Mouse (Mus musculus): ENCODE measurements at regions not wholly inside any gene's neighbourhood (a gene's known extent, or its start where the extent isn't known, plus 50 kb on each side); places are given as distances from the start of the nearest gene placed in this dataset.
"Not testable (repeated sequence)": the region's sequence is repeated elsewhere in the genome, so short reads cannot be mapped to it uniquely, and the experiment has no call there.

GRCm38 (mm10) chr13:52202372-52202771 lies 328.7 kb downstream of the Diras2 start:
- no peak for DNase-seq

GRCm38 (mm10) chr13:52205951-52206350 lies 325.1 kb downstream of the Diras2 start:
- no peak for DNase-seq

- DNase-seq: no peak
These were observed 314.7 kb downstream of the Diras2 start for GRCm38 (mm10) chr13:52216343-52216742.

- no peak for DNase-seq
These were observed 314.0 kb downstream of the Diras2 start for GRCm38 (mm10) chr13:52217066-52217465.

- DNase-seq: no peak
These were observed 313.3 kb downstream of the Diras2 start for GRCm38 (mm10) chr13:52217741-52218140.

- DNase-seq: no peak
These were observed 308.6 kb downstream of the Diras2 start for GRCm38 (mm10) chr13:52222315-52223097.

- DNase-seq: peak; percentile 52
These were observed 307.7 kb downstream of the Diras2 start for GRCm38 (mm10) chr13:52223098-52223962.

GRCm38 (mm10) chr13:52233971-52234370 lies 297.1 kb downstream of the Diras2 start:
- no peak for DNase-seq

GRCm38 (mm10) chr13:52236105-52236504 lies 295.0 kb downstream of the Diras2 start:
- no peak for DNase-seq

GRCm38 (mm10) chr13:52239563-52239962 lies 291.5 kb downstream of the Diras2 start:
- no peak for DNase-seq

- no peak for DNase-seq
These were observed 289.3 kb downstream of the Diras2 start for GRCm38 (mm10) chr13:52241761-52242160.

GRCm38 (mm10) chr13:52249492-52249891 lies 281.6 kb downstream of the Diras2 start:
- no peak for DNase-seq

- no peak for DNase-seq
These were observed 280.7 kb downstream of the Diras2 start for GRCm38 (mm10) chr13:52250371-52250770.

- DNase-seq: no peak
These were observed 278.8 kb downstream of the Diras2 start for GRCm38 (mm10) chr13:52252303-52252702.

GRCm38 (mm10) chr13:52252726-52253125 lies 278.4 kb downstream of the Diras2 start:
- not testable (repeated sequence) for DNase-seq

- no peak for DNase-seq
These were observed 277.9 kb downstream of the Diras2 start for GRCm38 (mm10) chr13:52253138-52253537.

GRCm38 (mm10) chr13:52254185-52254584 lies 276.9 kb downstream of the Diras2 start:
- DNase-seq: peak; percentile 25

GRCm38 (mm10) chr13:52255697-52256096 lies 275.4 kb downstream of the Diras2 start:
- no peak for DNase-seq

- no peak for DNase-seq
These were observed 272.7 kb downstream of the Diras2 start for GRCm38 (mm10) chr13:52258373-52258772.

GRCm38 (mm10) chr13:52262949-52263550 lies 268.0 kb downstream of the Diras2 start:
- no peak for DNase-seq

GRCm38 (mm10) chr13:52268279-52268678 lies 262.8 kb downstream of the Diras2 start:
- peak; percentile 23 for DNase-seq

- no peak for DNase-seq
These were observed 257.4 kb downstream of the Diras2 start for GRCm38 (mm10) chr13:52273502-52274246.
